Mouse (Mus musculus) megakaryocyte, embryonic 14.5 days (primary cell): ENCODE measurements around the gene Anp32e. TPM values are rescaled to one million over a fixed set of nuclear protein-coding genes. Genes with fewer than 3 reads are reported as not detected.
"Not testable (repeated sequence)": the region's sequence is repeated elsewhere in the genome, so short reads cannot be mapped to it uniquely, and the experiment has no call there.

Experiments used
- H3K27me3 ChIP-seq: replicated peaks from 2 replicates; pipeline ENCODE3; 2012; ENCODE audit warnings: inconsistent platforms
- H3K36me3 ChIP-seq: replicated peaks from 2 replicates; pipeline ENCODE3; 2012; ENCODE audit warnings: low read length, inconsistent platforms, mixed read lengths
- H3K4me1 ChIP-seq: 2 replicates; pipeline ENCODE4 v1.6.1; 2012; ENCODE audit warnings: inconsistent platforms
- H3K4me3 ChIP-seq: replicated peaks from 2 replicates; pipeline ENCODE3; 2012; ENCODE audit warnings: moderate library complexity, mild to moderate bottlenecking, inconsistent platforms
- H3K9me3 ChIP-seq: 2 replicates; pipeline ENCODE4 v1.6.1; 2012; ENCODE audit warnings: inconsistent platforms
- FLI1 ChIP-seq: IDR thresholded peaks from 2 replicates; pipeline ENCODE4 v1.6.1; 2012; ENCODE audit warnings: low read length, inconsistent platforms, mixed read lengths
- GATA1 ChIP-seq: IDR thresholded peaks from 3 replicates; pipeline ENCODE4 v1.6.1; 2012; ENCODE audit warnings: mixed read lengths, low read length, inconsistent platforms, borderline replicate concordance
- polyA plus RNA-seq: library from polyadenylated mRNA; stranded (reverse); fragments of >175 nt; gene quantifications from 2 replicates; pipeline ENCODE4 v1.2.3, GENCODE M21; 2012; ENCODE audit warnings: low replicate concordance; ENCODE audit not compliant: insufficient read depth

Gene Anp32e
- polyA plus RNA-seq, 1 experiment = 183 TPM

DNA sequence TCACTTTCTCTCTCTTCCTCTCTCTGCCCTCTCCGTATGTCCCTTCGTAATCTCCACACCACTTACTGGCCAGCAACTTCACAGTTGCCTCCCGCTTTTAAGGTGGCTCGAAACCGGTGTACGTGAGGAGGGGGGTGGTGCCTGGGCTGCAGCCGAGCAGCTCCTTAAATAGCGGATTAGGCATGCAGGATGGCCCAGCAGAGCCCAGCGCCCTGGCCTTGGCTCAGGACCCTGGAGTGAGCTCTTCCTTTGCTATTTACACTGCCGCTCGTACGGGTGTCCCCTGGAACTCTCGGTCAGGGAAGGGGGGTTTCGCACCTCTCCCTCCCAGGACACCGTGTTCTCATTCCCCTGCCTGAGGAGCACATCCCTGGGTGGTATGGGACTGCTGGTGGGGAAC lies 24.5 kb upstream of the Anp32e start, which contains the start of gene Car14:
Gene Car14 (minus strand): TSS at position 124 of the 400 bp plus-strand sequence.
- Histone ChIP-seq H3K27me3 (peaks cover 61% of the 10 kb centered on the region), H3K4me3 (peak within 1 kb of the TSS; percentile 88)
- no peak for TF ChIP-seq GATA1
- no peak for TF ChIP-seq FLI1

DNA sequence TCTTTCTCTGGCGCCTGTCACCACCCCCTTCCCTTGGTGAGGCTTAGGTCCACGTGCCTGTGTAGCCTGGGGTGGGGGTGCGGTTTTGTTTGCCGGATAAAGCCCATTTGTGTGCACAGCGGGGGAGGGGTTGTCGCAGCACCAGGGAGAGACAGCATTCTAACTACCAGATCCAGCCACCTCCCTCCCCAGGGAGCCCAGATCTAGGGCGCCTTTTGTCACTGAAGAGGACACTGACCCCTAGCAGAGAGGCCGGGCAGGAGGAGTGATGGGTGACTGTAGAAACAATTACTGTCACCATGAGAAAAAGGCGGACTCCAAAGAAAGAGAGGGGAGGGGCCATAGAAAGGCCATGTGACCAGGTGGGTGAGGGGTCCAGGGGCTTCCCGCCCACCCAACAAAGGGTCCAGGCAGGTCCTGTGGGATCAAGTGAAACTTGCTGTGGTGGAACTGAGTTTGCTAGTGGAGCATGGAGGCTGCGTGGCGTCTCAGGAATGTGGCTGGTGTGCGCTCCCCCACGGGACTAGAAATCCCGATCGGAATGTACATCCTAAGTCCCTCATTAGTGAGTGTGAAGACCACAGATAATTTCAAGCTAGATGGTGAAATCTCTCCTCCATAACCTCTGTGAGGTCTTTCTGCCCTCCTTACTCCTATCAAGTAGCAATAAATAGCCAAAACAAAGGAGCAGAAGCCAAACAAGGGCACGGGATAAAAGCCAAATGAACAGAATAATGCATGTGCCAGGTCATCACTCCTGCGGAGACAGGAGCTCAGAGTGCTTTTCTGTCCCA lies 23.7 kb upstream of the Anp32e start:
- H3K9me3 ChIP-seq = no peaks in the 10 kb centered on the region
- no peaks in the 10 kb centered on the region for H3K36me3 ChIP-seq
- H3K4me1 ChIP-seq = peaks cover 50% of the 10 kb centered on the region
- peaks cover 56% of the 10 kb centered on the region for H3K27me3 ChIP-seq
- peak overlapping the region; percentile 88 for H3K4me3 ChIP-seq
- TF ChIP-seq GATA1 (no peak), FLI1 (no peak)

More for the DNA sequence above, 24.5 kb upstream of the Anp32e start, which contains the start of gene Car14:
- peaks cover 50% of the 10 kb centered on the region for H3K4me1 ChIP-seq
- H3K9me3 ChIP-seq = no peaks in the 10 kb centered on the region
- H3K36me3 ChIP-seq = no peaks in the 10 kb centered on the region

DNA sequence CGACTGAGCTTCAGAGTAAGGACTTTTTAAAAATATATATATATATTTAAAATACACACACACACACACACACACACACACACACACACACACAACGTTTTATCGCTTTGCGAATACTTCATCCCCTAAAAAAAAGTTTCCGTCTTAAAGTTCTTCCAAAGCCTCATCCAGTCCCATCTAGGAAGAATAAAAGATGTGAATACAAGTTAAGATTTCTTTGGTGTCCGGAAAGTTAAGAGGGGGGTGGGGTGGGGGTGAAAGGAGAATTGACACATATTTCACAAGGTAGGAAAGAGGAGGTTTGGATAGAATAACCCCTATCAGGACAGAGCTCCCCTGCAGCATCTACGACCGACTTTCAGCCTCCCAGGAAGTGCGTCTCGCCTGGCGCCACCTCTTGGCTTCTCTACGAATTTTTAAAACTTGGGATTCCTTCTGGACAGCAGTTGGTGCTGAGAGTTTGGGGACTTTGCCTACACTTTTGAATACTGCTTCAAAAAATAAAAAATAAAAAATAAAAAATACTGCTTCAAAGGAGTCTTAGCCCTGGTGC lies 23.0 kb upstream of the Anp32e start:
- no peaks in the 10 kb centered on the region for H3K36me3 ChIP-seq
- no peaks in the 10 kb centered on the region for H3K9me3 ChIP-seq
- peaks cover 56% of the 10 kb centered on the region for H3K27me3 ChIP-seq
- H3K4me3 ChIP-seq = peak overlapping the region; percentile 90
- TF ChIP-seq GATA1 (no peak), FLI1 (no peak)
- peaks cover 55% of the 10 kb centered on the region for H3K4me1 ChIP-seq

- Histone ChIP-seq H3K4me3 (peak overlapping the region; percentile 90), H3K4me1 (peaks cover 54% of the 10 kb centered on the region), H3K36me3 (no peaks in the 10 kb centered on the region), H3K27me3 (peaks cover 47% of the 10 kb centered on the region), H3K9me3 (no peaks in the 10 kb centered on the region)
- TF ChIP-seq FLI1 (no peak), GATA1 (no peak)
Observed at GRCm38 (mm10) chr3:95906860-95907259, 22.2 kb upstream of the Anp32e start.

- no peak overlapping the region for H3K4me3 ChIP-seq
- H3K27me3 ChIP-seq = peaks cover 40% of the 10 kb centered on the region
- peaks cover 49% of the 10 kb centered on the region for H3K4me1 ChIP-seq
- no peaks in the 10 kb centered on the region for H3K9me3 ChIP-seq
- no peak for TF ChIP-seq GATA1
- TF ChIP-seq FLI1 = no peak
- no peaks in the 10 kb centered on the region for H3K36me3 ChIP-seq
Observed at GRCm38 (mm10) chr3:95907613-95908012, 21.4 kb upstream of the Anp32e start.

DNA sequence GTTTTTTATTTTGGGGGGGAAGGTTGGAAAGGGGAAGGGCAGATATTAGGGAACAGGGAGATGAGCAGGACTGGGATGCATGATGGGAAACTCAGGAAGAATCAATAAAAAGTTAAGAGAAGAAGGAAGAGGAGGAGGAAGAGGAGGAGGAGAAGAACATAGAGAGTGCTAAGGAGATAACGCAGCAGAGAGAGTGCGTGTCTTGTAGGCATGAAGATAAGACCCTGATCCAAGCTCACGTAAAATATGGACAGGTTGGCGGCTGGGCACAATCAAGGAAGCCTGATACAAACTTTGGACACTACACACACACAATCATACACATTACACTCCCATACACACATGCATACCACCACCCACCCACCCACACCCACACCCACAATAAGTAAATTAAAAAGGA lies 14.3 kb upstream of the Anp32e start:
- TF ChIP-seq GATA1 (no peak), FLI1 (no peak)
- Histone ChIP-seq H3K27me3 (peaks cover 9% of the 10 kb centered on the region), H3K4me1 (peaks cover 16% of the 10 kb centered on the region), H3K36me3 (no peaks in the 10 kb centered on the region), H3K4me3 (no peak overlapping the region), H3K9me3 (no peaks in the 10 kb centered on the region)

- no peak for TF ChIP-seq GATA1
- TF ChIP-seq FLI1 = no peak
- Histone ChIP-seq H3K9me3 (no peaks in the 10 kb centered on the region), H3K27me3 (peaks cover 15% of the 10 kb centered on the region), H3K4me3 (peak overlapping the region; percentile 46), H3K36me3 (no peaks in the 10 kb centered on the region), H3K4me1 (peaks cover 11% of the 10 kb centered on the region)
Observed at GRCm38 (mm10) chr3:95916760-95917159, 12.3 kb upstream of the Anp32e start.

DNA sequence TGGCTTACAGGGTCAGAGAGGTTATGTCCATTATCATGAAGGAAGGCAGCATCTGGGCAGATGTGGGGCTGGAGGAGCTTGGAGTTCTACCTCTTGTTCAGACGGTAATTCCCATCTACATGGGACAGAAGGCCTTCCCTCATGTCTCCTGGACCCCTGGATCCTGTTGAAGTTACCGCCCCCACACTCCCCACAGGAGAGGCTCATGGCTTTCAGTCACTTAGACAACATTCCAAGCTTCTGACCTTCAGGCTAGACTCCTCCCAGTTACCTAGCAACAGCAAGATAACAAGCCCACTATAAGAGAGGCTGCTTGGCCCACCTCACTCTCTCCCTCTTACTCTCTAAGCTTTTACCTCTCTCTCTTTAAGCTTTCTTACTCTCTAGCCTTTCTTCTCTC lies 8.5 kb upstream of the Anp32e start:
- H3K4me3 ChIP-seq, H3K36me3 ChIP-seq, H3K9me3 ChIP-seq: not testable (repeated sequence)
- Histone ChIP-seq H3K27me3 (peaks cover 15% of the 10 kb centered on the region), H3K4me1 (peaks cover 12% of the 10 kb centered on the region)

DNA sequence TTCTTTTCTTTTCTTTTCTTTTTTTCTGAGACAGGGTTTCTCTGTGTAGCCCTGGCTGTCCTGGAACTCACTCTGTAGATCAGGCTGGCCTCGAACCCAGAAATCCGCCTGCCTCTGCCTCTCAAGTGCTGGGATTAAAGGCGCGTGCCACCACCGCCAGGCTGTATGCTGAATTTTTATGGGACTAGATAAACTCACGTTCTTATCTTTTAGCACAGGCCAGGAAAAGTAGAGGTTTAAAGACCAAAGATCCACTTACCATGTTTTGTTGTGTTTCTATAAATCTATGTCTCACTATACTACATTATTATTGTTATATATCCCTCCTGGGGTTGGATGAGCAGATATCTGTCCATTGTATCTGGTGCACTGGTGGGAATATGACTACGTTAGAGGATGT lies 5.6 kb upstream of the Anp32e start:
- H3K9me3 ChIP-seq, H3K4me3 ChIP-seq, H3K36me3 ChIP-seq, H3K4me1 ChIP-seq, H3K27me3 ChIP-seq: not testable (repeated sequence)

DNA sequence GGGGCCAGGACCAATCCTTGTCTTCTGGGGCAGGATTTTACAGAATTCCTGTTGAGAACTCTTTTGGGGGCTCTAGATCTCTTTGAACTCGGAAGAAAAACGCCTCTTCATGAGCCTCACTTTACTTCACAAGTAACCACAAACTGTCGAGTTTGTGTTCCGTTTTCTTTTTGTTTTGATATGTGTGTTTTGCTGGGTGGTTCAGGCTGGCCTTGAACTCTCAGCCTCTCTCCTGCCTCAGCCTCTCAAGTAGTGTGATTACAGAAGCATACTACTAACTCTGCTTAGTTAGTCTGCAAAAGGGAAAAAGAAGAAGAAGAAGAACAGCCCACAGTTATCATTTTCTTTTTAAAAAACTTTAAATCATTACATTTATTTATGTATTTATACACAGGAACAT lies 4.9 kb upstream of the Anp32e start:
- Histone ChIP-seq H3K4me1 (peaks cover 12% of the 10 kb centered on the region), H3K9me3 (no peaks in the 10 kb centered on the region), H3K27me3 (peaks cover 9% of the 10 kb centered on the region), H3K4me3 (no peak overlapping the region), H3K36me3 (no peaks in the 10 kb centered on the region)
- TF ChIP-seq GATA1 = no peak
- TF ChIP-seq FLI1 = no peak
